In genomic region chr14:53345568-53345967, GRCm38 (mm10) we compare ENCODE assay signal across 7 mouse cellular contexts.
DNase-seq lines count a peak whose midpoint lies in the region; ATAC-seq and TF ChIP-seq lines count a peak whose summit lies in the region.
"Not testable (repeated sequence)": the region's sequence is repeated elsewhere in the genome, so short reads cannot be mapped to it uniquely, and the experiment has no call there.

No protein-coding gene starts in this region.

- not testable (repeated sequence) for TF ChIP-seq POLR2A in bone marrow, adult 2 months (IDR thresholded peaks at IDR 0.05; ENCODE audit: borderline replicate concordance, control insufficient read depth, low read depth, low read length)

- WGBS in bone marrow, adult 2 months = 30% methylated on average over 2 of the region's 2 CpGs
- 39% methylated on average over 2 of the region's 2 CpGs for WGBS in hindbrain, embryonic 11.5 days

- H3K27me3 ChIP-seq in hindbrain, embryonic 11.5 days (ENCODE audit: control insufficient read depth, insufficient read depth, low read length) = not testable (repeated sequence)

- ATAC-seq in erythroblast, adult 5-6 weeks (replicated peaks; ENCODE audit: low FRiP score, poor library complexity, severe bottlenecking) = peak; percentile 87
- ATAC-seq in hindbrain, embryonic 11.5 days (ENCODE audit: low FRiP score) = peak; percentile 60; the same call in 1 of the 2 replicates
- peak; percentile 91 for ATAC-seq in megakaryocyte, adult 5-6 weeks (ENCODE audit: poor library complexity, severe bottlenecking)

- not testable (repeated sequence) for H3K36me3 ChIP-seq in hindbrain, embryonic 11.5 days (ENCODE audit: control insufficient read depth, insufficient read depth, low read length)

- H3K9ac ChIP-seq in hindbrain, embryonic 11.5 days (ENCODE audit: low read depth, low read length) = not testable (repeated sequence)

- not testable (repeated sequence) for H3K4me3 ChIP-seq in bone marrow, adult 2 months (replicated peaks; ENCODE audit: control insufficient read depth, low read depth, low read length); hindbrain, embryonic 11.5 days (ENCODE audit: low read depth, low read length)

- H3K9me3 ChIP-seq in hindbrain, embryonic 11.5 days (ENCODE audit: control insufficient read depth, low read length) = not testable (repeated sequence)

- TF ChIP-seq CTCF in bone marrow, adult 2 months (IDR thresholded peaks at IDR 0.05; ENCODE audit: control insufficient read depth, insufficient read depth, low read length) = peak; percentile 29; the same call in 1 of the 2 replicates

- peak; percentile 52 for DNase-seq in ES-CJ7 (ENCODE audit: low read depth, low spot score)
- DNase-seq in hindbrain, embryonic 11.5 days (ENCODE audit: low spot score) = peak; percentile 4
- peak; percentile 2 to 11 for DNase-seq in layer of hippocampus, postnatal 10 days (ENCODE audit: low spot score in 2 of 2)
- DNase-seq in retina, embryonic 14.5 days (ENCODE audit: low spot score) = peak; percentile 57

- H3K4me1 ChIP-seq in bone marrow, adult 2 months (ENCODE audit: control insufficient read depth, insufficient read depth, low read length); hindbrain, embryonic 11.5 days (replicated peaks; ENCODE audit: control insufficient read depth, insufficient read depth, low read length): not testable (repeated sequence)

- not testable (repeated sequence) for H3K27ac ChIP-seq in bone marrow, adult 2 months (ENCODE audit: control insufficient read depth, insufficient read depth, low read depth, low read length, poor library complexity); hindbrain, embryonic 11.5 days (ENCODE audit: low read depth, low read length)

- H3K4me2 ChIP-seq in hindbrain, embryonic 11.5 days (replicated peaks; ENCODE audit: low read depth, low read length) = not testable (repeated sequence)

Comparison
In these comparisons a context has a peak if more than half of its experiments do, and no peak if none do; other contexts are left out.
1. DNase-seq: peak in every context shown above with its lines; median percentile 57 in retina, embryonic 14.5 days; 52 in ES-CJ7; 6 in layer of hippocampus, postnatal 10 days; 4 in hindbrain, embryonic 11.5 days.